Mouse (Mus musculus) hindbrain, embryonic 13.5 days (tissue): ENCODE results near the gene Pdik1l. TPM values are rescaled to one million over a fixed set of nuclear protein-coding genes. Genes with fewer than 3 reads are reported as not detected.

Source experiments
- ATAC-seq: fragments of 200-750 bp; cut with Nextera tagmentation; 2 replicates; pipeline ENCODE4 v1.8.0; 2017; ENCODE audit warnings: moderate TSS enrichment; ENCODE audit not compliant: low FRiP score
- H3K27ac ChIP-seq: fragments of 300-500 bp; sonication (generic); 2 replicates; pipeline ENCODE4 v1.5.1; 2015; ENCODE audit warnings: inconsistent platforms, mild to moderate bottlenecking, moderate library complexity
- H3K27me3 ChIP-seq: fragments of 300-500 bp; sonication (generic); 2 replicates; pipeline ENCODE4 v1.6.1; 2015; ENCODE audit warnings: mild to moderate bottlenecking, inconsistent platforms
- H3K36me3 ChIP-seq: fragments of 300-500 bp; sonication (generic); 2 replicates; pipeline ENCODE4 v1.6.1; 2015; ENCODE audit warnings: mild to moderate bottlenecking, inconsistent platforms
- H3K4me1 ChIP-seq: fragments of 300-500 bp; sonication (generic); replicated peaks from 2 replicates; pipeline ENCODE4 v1.6.1; 2015; ENCODE audit warnings: inconsistent platforms
- H3K4me2 ChIP-seq: fragments of 300-500 bp; sonication (generic); 2 replicates; pipeline ENCODE4 v1.6.1; 2015; ENCODE audit warnings: inconsistent platforms, mild to moderate bottlenecking, moderate library complexity
- H3K4me3 ChIP-seq: fragments of 300-500 bp; sonication (generic); 2 replicates; pipeline ENCODE4 v1.5.1; 2015; ENCODE audit warnings: mild to moderate bottlenecking, inconsistent platforms
- H3K9ac ChIP-seq: fragments of 300-500 bp; sonication (generic); 2 replicates; pipeline ENCODE4 v1.6.1; 2015; ENCODE audit warnings: mild to moderate bottlenecking, inconsistent platforms
- H3K9me3 ChIP-seq: fragments of 300-500 bp; sonication (generic); 2 replicates; pipeline ENCODE4 v1.6.1; 2016; ENCODE audit warnings: inconsistent platforms
- WGBS: fragments of 180-500 bp; shearing (Covaris S2); methylation state at CpG from one replicate; pipeline ENCODE4 v1.1.7; 2015; 5-methylcytosine and 5-hydroxymethylcytosine counted together
- polyA plus RNA-seq: library from polyadenylated mRNA; unstranded; fragments of >200 nt; fragmentation: Nextera tagmentation; extraction: Ambion mirVana; gene quantifications from 2 replicates; pipeline ENCODE4 v1.2.1, GENCODE M21; 2015

The Pdik1l gene
- polyA plus RNA-seq, 1 experiment from 2014 or later: 35.0 TPM

DNA sequence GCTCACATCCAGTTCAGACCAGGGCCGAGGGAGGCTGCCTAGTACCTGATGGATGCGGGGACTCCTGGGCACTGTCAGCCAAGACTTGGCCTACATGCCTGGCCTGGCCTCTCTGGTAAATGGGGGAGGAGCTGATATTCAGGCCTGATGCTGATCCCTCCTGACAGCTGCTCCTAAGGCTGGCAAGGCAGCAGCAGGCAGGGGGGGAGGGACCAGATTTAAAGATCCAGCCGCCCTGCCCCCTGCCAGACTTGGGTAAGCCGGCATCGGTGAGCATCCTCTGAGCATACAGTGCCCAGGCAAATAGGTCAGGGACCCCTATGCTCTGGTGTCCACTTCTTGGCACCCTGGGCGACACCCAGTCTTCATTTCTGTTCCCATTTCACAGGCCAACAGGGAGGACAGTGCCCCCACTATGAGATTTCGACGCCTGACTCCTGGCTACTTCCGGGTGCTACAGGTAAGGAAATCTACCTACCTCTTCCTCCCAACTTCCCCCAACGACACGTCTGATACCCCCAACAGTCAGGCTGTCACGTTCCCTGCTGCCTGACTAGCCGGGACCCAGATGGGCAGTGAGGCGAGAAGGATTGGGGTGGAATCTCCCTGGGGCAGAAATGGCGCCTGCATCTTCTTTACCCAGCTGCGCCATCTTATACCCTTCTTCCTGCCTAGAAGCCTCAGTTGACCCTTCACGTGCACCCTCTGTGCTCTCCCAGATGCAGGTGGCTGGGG lies 44.0 kb downstream of the Pdik1l start, which contains the start of gene E130218I03Rik:
E130218I03Rik (plus strand) TSS at position 147 of the 735 bp plus-strand sequence.
- no peak within 1 kb of the TSS for H3K27ac ChIP-seq
- H3K4me2 ChIP-seq: peak within 1 kb of the TSS; percentile 96
- peak within 1 kb of the TSS; percentile 87 for H3K4me3 ChIP-seq
- peaks cover 33% of the 10 kb centered on the region for H3K4me1 ChIP-seq
- H3K9me3 ChIP-seq: no peaks in the 10 kb centered on the region
- peaks cover 35% of the 10 kb centered on the region for H3K27me3 ChIP-seq
- ATAC-seq: no peak
- 92% methylated on average over 17 of the region's 17 CpGs for WGBS
- H3K9ac ChIP-seq: peak within 1 kb of the TSS; percentile 90
- no peaks in the 10 kb centered on the region for H3K36me3 ChIP-seq

DNA sequence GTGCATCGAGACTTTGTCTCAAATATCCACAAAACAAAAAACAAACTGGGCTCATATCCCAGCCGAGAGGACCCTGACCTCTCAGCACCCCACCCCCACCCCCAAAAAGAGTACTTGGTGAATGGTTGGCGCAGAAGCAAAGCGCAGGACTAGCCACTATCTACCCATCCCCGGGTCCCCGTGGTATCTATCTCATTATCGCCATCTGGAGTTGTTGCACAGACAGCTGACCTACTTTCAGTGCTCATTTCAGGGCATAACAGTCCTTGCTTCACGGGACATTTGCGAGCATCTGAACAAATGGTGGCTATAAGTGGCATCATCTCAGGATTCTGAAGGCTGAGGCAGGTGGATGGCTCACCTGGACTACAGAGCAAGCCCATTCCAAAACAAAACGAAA lies 49.0 kb downstream of the Pdik1l start:
- no peak overlapping the region for H3K27ac ChIP-seq
- H3K4me2 ChIP-seq: peak overlapping the region; percentile 31
- peaks cover 34% of the 10 kb centered on the region for H3K27me3 ChIP-seq
- no peak for ATAC-seq
- H3K9me3 ChIP-seq: no peaks in the 10 kb centered on the region
- no peaks in the 10 kb centered on the region for H3K36me3 ChIP-seq
- peaks cover 15% of the 10 kb centered on the region for H3K4me1 ChIP-seq
- no peak overlapping the region for H3K4me3 ChIP-seq
- H3K9ac ChIP-seq: no peak overlapping the region
- WGBS: 14% methylated on average over 10 of the region's 10 CpGs

DNA sequence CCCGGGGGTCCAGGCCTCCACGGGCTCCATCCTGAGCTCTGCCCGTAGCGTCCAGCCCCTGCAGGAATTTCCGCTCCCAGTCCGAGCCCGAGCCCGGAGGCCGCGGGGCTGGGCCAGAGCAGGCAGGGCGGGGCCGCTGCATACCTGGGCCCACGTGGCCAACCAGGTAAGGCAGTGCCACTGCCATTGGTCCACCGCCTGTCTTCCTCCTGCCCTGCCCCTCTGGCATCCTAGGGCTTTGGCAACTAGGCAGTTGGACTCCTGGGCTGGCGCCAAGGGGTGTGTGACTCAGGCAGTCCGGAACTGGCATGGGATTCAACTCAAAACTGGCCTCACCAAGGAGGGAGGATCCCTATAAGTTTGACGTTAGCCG lies 49.4 kb downstream of the Pdik1l start, which contains the start of gene Cnksr1:
Cnksr1 (minus strand) TSS at position 121 of the 373 bp plus-strand sequence.
- peaks cover 11% of the 10 kb centered on the region for H3K4me1 ChIP-seq
- no peak within 1 kb of the TSS for H3K27ac ChIP-seq
- 4% methylated on average over 18 of the region's 18 CpGs for WGBS
- 0 out of 2 replicates have a peak within 1 kb of the TSS, but pooled peaks have one; percentile 49 for H3K9ac ChIP-seq
- ATAC-seq: no peak
- no peaks in the 10 kb centered on the region for H3K9me3 ChIP-seq
- peaks cover 34% of the 10 kb centered on the region for H3K27me3 ChIP-seq
- H3K36me3 ChIP-seq: no peaks in the 10 kb centered on the region
- peak within 1 kb of the TSS; percentile 31 for H3K4me2 ChIP-seq
- peak within 1 kb of the TSS; percentile 11; the same call in 1 of the 2 replicates for H3K4me3 ChIP-seq

DNA sequence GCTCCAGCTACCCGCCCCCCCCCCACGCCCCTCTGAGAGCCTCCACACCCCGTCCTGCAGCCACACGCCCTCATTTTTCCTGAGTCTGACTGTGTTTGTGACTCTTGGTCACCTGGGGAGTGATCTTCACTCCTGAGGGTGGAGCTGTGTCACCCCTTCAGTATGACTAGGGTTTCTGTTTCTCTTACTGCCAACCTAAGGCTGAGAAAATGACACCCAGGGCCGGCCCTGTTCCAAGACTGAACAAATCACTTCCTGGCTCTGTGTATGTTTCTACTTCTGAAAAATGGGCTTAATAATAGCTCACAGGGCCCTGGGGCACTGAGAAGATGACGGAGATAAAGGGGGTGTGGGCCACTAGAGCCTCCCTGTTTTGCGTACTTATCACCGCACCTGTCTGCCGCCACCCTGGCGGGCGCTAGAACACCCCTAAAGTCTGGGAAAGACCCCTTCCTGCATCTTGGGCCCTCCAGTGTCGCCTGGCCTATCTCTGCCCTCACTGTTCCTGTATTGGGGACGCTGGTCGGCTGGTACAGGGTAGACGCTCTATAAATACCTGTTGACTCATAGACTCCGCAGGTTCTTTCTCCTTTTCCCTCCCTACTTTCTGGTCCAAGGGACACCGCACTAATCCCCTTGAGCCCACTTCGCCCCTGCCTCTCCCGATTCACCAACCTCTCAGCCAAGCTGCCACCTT lies 50.0 kb downstream of the Pdik1l start:
- Histone ChIP-seq H3K9me3 (no peaks in the 10 kb centered on the region), H3K36me3 (no peaks in the 10 kb centered on the region), H3K27ac (no peak overlapping the region), H3K9ac (no peak overlapping the region), H3K4me1 (peaks cover 11% of the 10 kb centered on the region), H3K4me2 (peak overlapping the region; percentile 31), H3K4me3 (peak overlapping the region; percentile 11; the same call in 1 of the 2 replicates), H3K27me3 (peaks cover 34% of the 10 kb centered on the region)
- ATAC-seq: no peak
- 27% methylated on average over 19 of the region's 19 CpGs for WGBS

DNA sequence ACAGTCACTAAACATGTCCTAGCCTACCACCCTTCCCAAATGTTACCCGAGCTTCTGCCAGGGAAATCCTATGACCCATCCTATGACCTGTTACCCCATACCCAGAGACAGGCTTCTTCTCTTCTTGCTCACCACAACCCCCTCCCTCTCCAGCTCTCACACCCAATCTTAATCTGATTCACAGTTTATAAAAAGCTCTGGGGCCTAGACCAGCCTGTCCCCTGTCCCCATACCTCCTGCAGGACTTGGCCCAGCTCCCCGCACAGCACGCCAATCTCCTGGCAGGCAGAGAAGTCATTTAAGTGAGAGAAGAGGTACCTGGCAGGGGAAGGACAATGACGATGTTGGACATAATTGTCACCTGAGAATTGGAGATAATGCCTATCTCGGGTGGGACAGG lies 52.8 kb downstream of the Pdik1l start:
- Histone ChIP-seq H3K27me3 (peaks cover 34% of the 10 kb centered on the region), H3K9ac (no peak overlapping the region), H3K9me3 (no peaks in the 10 kb centered on the region), H3K4me2 (no peak overlapping the region), H3K36me3 (no peaks in the 10 kb centered on the region), H3K27ac (no peak overlapping the region), H3K4me3 (no peak overlapping the region), H3K4me1 (peaks cover 11% of the 10 kb centered on the region)
- WGBS: 87% methylated on average over 5 of the region's 5 CpGs
- no peak for ATAC-seq

DNA sequence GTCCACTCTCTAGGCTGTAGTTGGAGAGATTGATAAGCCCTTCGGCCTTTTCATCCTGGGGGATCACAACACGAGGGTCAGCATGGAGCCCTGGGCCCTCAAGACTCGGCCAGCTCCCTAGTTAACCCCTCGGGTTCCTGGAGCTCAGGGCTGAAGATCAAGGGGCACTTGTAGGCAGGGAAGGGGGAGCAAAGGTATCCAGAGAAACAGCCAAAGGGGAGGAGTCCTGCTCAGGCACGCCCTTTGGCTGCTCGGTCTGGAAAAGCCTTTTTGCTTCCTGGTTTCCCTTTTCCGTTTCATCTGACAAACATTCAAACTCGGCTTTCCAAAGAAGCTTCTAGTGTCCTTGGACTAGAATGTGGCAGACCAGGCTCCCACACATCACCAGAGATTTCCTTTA lies 57.3 kb downstream of the Pdik1l start:
- Histone ChIP-seq H3K4me1 (no peaks in the 10 kb centered on the region), H3K27me3 (no peaks in the 10 kb centered on the region), H3K27ac (no peak overlapping the region), H3K9me3 (no peaks in the 10 kb centered on the region), H3K4me3 (no peak overlapping the region), H3K4me2 (no peak overlapping the region), H3K9ac (no peak overlapping the region), H3K36me3 (no peaks in the 10 kb centered on the region)
- ATAC-seq: no peak
- WGBS: 50% methylated on average over 8 of the region's 8 CpGs

DNA sequence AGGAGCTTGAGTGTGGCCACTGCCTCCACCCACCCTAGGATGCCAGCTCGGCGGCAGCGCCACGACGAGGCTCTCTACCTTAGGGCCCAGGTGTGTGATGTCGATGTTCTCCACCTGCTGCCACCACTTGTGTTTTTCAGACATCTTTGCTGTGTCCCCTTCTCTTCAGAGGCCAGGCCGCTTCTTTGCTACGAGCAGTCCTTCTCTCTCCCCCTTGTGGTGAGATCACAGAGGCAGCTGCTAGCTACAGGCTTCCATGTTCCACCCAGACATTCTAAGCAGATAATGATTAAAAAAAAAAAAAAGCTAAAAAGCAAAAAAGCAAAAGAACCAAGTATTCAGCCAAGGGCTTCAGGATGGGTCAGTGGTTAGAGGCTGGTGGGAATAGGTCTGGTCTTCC lies 60.5 kb downstream of the Pdik1l start, which contains the start of gene Catsper4:
Catsper4 (minus strand) TSS at position 190 of the 400 bp plus-strand sequence.
- H3K36me3 ChIP-seq: no peaks in the 10 kb centered on the region

More for the DNA sequence above, 60.5 kb downstream of the Pdik1l start, which contains the start of gene Catsper4:
- Histone ChIP-seq H3K4me3 (no peak within 1 kb of the TSS), H3K4me1 (no peaks in the 10 kb centered on the region), H3K4me2 (no peak within 1 kb of the TSS), H3K27me3 (no peaks in the 10 kb centered on the region), H3K9ac (no peak within 1 kb of the TSS), H3K9me3 (no peaks in the 10 kb centered on the region), H3K27ac (no peak within 1 kb of the TSS)
- WGBS: 74% methylated on average over 8 of the region's 8 CpGs
- no peak for ATAC-seq

Other genes starting within 250 kb of the Pdik1l start
- gene Zfp683, start 234.1 kb downstream of the Pdik1l start, polyA plus RNA-seq: not detected in 2 replicates
- 0.49 and 1.1 TPM in 2 replicates for gene Crybg2, start 227.1 kb downstream of the Pdik1l start, polyA plus RNA-seq
- 3.9 TPM in 2 replicates for gene Cd52, start 192.8 kb downstream of the Pdik1l start, polyA plus RNA-seq
- 14.7 and 16.0 TPM in 2 replicates for gene Ubxn11, start 185.3 kb downstream of the Pdik1l start, polyA plus RNA-seq
- gene Sh3bgrl3, start 159.1 kb downstream of the Pdik1l start, polyA plus RNA-seq: 371 and 393 TPM in 2 replicates
- gene Cep85, start 100.8 kb downstream of the Pdik1l start, polyA plus RNA-seq: 21.2 and 22.5 TPM in 2 replicates
- not detected in 2 replicates for gene Gm7534, start 84.9 kb downstream of the Pdik1l start, polyA plus RNA-seq
- gene Catsper4, start 60.5 kb downstream of the Pdik1l start, polyA plus RNA-seq: not detected in 2 replicates
- gene Cnksr1, start 49.5 kb downstream of the Pdik1l start, polyA plus RNA-seq: 0.06 and 0.08 TPM in 2 replicates
- gene E130218I03Rik, start 44.2 kb downstream of the Pdik1l start, polyA plus RNA-seq: 0.45 and 0.56 TPM in 2 replicates
- gene Zfp593, start 42.3 kb downstream of the Pdik1l start, polyA plus RNA-seq: 15.5 and 15.7 TPM in 2 replicates
- 0.54 and 0.74 TPM in 2 replicates for gene Gm30191, start 41.0 kb downstream of the Pdik1l start, polyA plus RNA-seq
- 9.3 and 14.2 TPM in 2 replicates for gene Grrp1, start 33.8 kb downstream of the Pdik1l start, polyA plus RNA-seq
- 0.38 and 0.51 TPM in 2 replicates for gene Trim63, start 27.2 kb upstream of the Pdik1l start, polyA plus RNA-seq
- not detected in 2 replicates for gene Slc30a2, start 55.3 kb upstream of the Pdik1l start, polyA plus RNA-seq
- 0.36 and 0.45 TPM in 2 replicates for gene Extl1, start 96.0 kb upstream of the Pdik1l start, polyA plus RNA-seq
- 7.8 TPM in 2 replicates for gene Pafah2, start 108.4 kb upstream of the Pdik1l start, polyA plus RNA-seq
- gene Stmn1, start 180.4 kb upstream of the Pdik1l start, polyA plus RNA-seq: 6,917 and 6,921 TPM in 2 replicates
- 20.2 and 21.5 TPM in 2 replicates for gene Paqr7, start 208.8 kb upstream of the Pdik1l start, polyA plus RNA-seq
- gene Aunip, start 223.1 kb upstream of the Pdik1l start, polyA plus RNA-seq: 2.6 and 2.8 TPM in 2 replicates
- gene Mtfr1l, start 247.5 kb upstream of the Pdik1l start, polyA plus RNA-seq: 160 and 163 TPM in 2 replicates